Mouse (Mus musculus): ENCODE measurements at regions not wholly inside any gene's neighbourhood (a gene's known extent, or its start where the extent isn't known, plus 50 kb on each side); places are given as distances from the start of the nearest gene placed in this dataset.

DNA sequence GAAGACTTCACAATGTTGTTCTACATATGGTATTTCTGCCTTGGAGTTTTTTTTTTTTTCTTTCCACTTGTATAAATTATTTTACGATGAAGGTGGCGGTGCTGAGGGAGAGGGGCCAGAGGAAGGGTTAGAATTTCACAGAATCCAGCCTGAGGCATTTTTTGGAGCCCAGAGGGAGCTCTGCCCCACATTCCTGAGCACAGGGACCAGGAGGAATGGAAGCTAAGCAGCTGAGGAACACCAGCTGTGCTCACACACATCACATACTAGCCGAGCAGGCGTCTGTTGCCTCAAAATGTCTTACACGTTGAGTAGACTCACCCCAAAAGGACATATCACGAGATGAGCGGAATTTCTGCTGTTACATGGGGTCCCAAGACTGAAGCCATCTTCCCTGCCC is 414.1 kb upstream of the Zmiz1 start:
- TF ChIP-seq POLR2A (IDR thresholded peaks at IDR 0.05; ENCODE audit: insufficient read depth, low read depth, low read length) (no peak), CTCF (IDR thresholded peaks at IDR 0.05; ENCODE audit: insufficient read depth, low read depth, low read length) (no peak)
- 84% methylated on average over 7 of the region's 7 CpGs for WGBS
- peaks cover 11% of the 10 kb centered on the region for H3K4me1 ChIP-seq (ENCODE audit: control insufficient read depth, insufficient read depth, low read length)
- H3K4me3 ChIP-seq (ENCODE audit: insufficient read depth, low read depth, low read length): no peak overlapping the region
- no peak overlapping the region for H3K27ac ChIP-seq (ENCODE audit: insufficient read depth, low read depth, low read length)

DNA sequence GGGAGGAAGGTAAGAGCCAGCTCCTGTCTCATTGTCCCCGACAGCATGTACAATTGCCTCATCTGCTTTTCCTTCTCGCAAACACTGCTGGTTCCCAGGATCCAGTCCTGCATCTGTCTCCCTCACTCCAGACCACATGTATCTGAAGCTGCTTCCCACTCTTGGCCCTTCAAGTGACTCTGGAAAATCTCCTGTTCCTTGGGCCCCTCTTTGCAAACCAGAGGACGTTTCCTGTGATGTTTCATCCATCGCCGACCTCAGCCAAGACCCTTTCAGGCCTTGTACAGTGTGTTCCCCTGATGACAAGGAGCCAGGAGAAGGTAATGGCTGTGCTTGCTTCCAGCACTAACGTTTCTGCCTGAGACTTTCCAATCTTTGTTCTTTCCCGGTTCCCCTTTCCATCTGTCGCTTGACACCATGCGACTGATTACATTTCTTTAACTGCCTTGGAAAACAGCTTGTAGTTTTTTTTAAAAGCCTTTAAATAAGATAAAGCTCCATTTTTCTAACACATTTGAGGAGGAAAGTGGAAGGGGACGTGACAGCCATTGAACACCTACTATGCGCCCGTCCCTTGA is 408.2 kb upstream of the Zmiz1 start:
- TF ChIP-seq CTCF (IDR thresholded peaks at IDR 0.05; ENCODE audit: insufficient read depth, low read depth, low read length) (no peak), POLR2A (IDR thresholded peaks at IDR 0.05; ENCODE audit: insufficient read depth, low read depth, low read length) (no peak)
- Histone ChIP-seq H3K4me3 (ENCODE audit: insufficient read depth, low read depth, low read length) (no peak overlapping the region), H3K4me1 (ENCODE audit: control insufficient read depth, insufficient read depth, low read length) (peaks cover 2% of the 10 kb centered on the region; the same call in 1 of the 2 replicates), H3K27ac (ENCODE audit: insufficient read depth, low read depth, low read length) (no peak overlapping the region)
- 85% methylated on average over 12 of the region's 12 CpGs for WGBS

DNA sequence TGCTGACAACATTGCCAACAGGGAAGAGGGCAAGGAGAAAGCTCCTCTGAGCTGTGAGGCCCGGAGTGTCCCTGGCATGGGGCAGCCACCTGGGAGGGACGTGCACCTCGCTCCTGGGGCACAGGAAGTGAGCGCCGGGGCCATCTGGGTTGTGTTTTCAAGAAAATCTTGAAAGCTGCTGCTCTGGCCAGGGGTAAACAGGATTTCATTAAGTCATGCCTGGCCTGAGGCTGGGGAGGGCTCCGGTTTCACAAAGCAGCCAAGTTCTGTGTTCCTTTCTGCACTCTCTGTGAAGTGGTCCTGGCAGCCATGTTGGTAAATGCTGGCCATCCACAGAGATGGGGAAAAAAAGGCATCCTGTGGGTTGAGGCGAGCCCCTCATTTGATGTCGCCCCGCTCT is 406.8 kb upstream of the Zmiz1 start:
- H3K27ac ChIP-seq (ENCODE audit: insufficient read depth, low read depth, low read length): no peak overlapping the region
- no peak overlapping the region for H3K4me3 ChIP-seq (ENCODE audit: insufficient read depth, low read depth, low read length)
- peaks cover 2% of the 10 kb centered on the region; the same call in 1 of the 2 replicates for H3K4me1 ChIP-seq (ENCODE audit: control insufficient read depth, insufficient read depth, low read length)
- 86% methylated on average over 9 of the region's 9 CpGs for WGBS
- no peak for TF ChIP-seq CTCF (IDR thresholded peaks at IDR 0.05; ENCODE audit: insufficient read depth, low read depth, low read length)
- no peak for TF ChIP-seq POLR2A (IDR thresholded peaks at IDR 0.05; ENCODE audit: insufficient read depth, low read depth, low read length)

DNA sequence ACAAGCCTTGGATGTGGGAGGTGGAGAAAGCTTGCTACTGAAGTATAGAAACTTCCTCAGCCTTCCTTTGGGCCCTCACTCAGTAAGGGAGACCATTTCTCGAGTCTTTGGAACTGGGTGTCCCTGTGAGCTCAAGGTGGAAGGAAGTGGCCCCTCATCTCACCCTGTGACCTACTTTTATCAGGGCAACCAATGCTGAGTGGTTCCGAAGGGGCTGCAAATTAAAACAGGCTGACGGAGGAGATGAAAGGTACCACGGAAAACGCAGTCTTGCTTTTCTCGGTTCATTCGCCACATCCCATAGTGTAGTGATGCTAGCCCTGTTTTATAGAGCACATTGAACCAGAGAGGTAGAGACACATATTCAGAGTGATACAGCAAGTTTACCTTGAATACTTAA is 399.6 kb upstream of the Zmiz1 start:
- Histone ChIP-seq H3K4me3 (ENCODE audit: insufficient read depth, low read depth, low read length) (no peak overlapping the region), H3K27ac (ENCODE audit: insufficient read depth, low read depth, low read length) (no peak overlapping the region), H3K4me1 (ENCODE audit: control insufficient read depth, insufficient read depth, low read length) (no peaks in the 10 kb centered on the region)
- TF ChIP-seq CTCF (IDR thresholded peaks at IDR 0.05; ENCODE audit: insufficient read depth, low read depth, low read length): no peak
- TF ChIP-seq POLR2A (IDR thresholded peaks at IDR 0.05; ENCODE audit: insufficient read depth, low read depth, low read length): no peak
- 93% methylated on average over 7 of the region's 7 CpGs for WGBS

DNA sequence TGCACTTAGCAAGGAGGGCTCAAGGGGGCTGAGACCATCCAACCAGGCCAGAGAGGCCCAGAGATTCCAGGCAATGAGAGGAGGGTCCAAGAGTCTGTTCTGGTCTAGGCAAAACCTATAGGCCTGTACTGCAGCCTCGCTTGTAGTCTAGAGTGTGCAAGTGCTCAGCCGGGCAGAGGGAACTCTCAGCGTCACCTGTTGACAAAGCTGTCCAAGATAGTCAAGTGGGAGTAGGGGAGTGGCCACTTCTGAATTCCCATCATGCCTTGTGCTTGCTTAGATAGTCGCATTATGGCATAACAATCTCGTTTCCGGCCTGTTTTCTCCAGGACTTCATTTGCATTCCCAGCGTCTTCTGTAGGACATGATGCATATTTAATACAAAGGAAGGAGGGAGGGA is 398.7 kb upstream of the Zmiz1 start:
- WGBS: 93% methylated on average over 7 of the region's 7 CpGs
- H3K4me3 ChIP-seq (ENCODE audit: insufficient read depth, low read depth, low read length): no peak overlapping the region
- no peaks in the 10 kb centered on the region for H3K4me1 ChIP-seq (ENCODE audit: control insufficient read depth, insufficient read depth, low read length)
- H3K27ac ChIP-seq (ENCODE audit: insufficient read depth, low read depth, low read length): no peak overlapping the region
- TF ChIP-seq CTCF (IDR thresholded peaks at IDR 0.05; ENCODE audit: insufficient read depth, low read depth, low read length): no peak

DNA sequence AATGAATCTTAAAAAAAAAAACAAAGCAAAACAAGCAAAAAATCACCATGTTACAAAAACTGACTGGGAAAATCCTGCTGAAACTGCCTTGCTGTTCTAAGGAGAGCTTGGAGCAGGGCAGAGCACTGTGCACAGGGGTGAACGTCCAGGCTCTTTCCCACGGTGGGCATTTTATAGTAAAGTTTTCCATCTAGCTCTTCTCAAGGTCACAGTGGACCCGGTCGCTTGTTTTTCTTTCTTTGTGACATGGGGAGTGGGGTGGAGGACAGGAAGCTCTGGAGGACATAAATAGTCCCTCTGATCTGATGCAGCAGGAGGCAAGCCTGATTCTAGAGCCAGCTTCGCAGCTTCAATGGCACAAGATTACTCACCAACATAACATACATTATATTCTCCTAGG is 395.9 kb upstream of the Zmiz1 start:
- Histone ChIP-seq H3K4me3 (ENCODE audit: insufficient read depth, low read depth, low read length) (no peak overlapping the region), H3K4me1 (ENCODE audit: control insufficient read depth, insufficient read depth, low read length) (0 out of 2 replicates have a peak, but pooled peaks cover 2% of the 10 kb centered on the region), H3K27ac (ENCODE audit: insufficient read depth, low read depth, low read length) (no peak overlapping the region)
- WGBS: 82% methylated on average over 5 of the region's 5 CpGs
- TF ChIP-seq POLR2A (IDR thresholded peaks at IDR 0.05; ENCODE audit: insufficient read depth, low read depth, low read length) (no peak), CTCF (IDR thresholded peaks at IDR 0.05; ENCODE audit: insufficient read depth, low read depth, low read length) (no peak)

DNA sequence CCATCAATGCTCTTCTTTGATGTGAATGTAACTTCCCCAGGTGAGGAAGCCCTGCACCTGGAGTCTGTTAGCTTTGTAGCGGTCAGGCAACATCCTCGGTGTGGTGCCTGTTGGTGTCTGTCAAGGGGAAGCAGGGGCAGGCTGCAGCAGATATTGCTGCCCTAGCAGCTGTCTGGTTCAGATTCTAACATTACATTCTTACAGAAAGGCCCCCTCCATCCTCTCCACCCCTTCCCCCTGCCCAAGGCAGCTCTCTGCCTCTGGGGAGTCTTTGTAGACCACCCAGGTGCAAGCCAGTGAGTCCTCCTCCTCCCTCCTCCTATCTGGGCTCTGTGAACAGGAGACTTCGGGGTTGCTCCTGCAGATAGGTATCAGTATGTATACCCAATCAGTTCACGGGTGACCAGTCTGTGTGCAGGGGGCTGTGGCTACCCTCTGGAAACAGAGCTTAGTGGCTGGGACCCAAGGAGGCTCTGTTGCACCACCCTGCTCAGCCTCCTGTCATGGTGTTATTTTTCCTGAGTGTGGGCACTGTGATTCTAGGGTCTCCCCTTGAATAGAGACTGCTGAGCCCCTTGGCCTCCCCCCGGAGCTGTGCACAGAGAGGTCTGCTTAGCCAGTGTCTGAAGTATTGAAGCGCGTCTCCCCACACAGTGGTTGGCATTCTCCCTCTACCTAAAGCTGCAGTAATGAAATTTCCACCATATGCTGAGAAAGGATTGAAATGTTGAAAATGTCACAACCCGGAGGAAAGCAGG is 394.6 kb upstream of the Zmiz1 start:
- 82% methylated on average over 8 of the region's 8 CpGs for WGBS
- no peak overlapping the region for H3K4me3 ChIP-seq (ENCODE audit: insufficient read depth, low read depth, low read length)
- TF ChIP-seq POLR2A (IDR thresholded peaks at IDR 0.05; ENCODE audit: insufficient read depth, low read depth, low read length) (no peak), CTCF (IDR thresholded peaks at IDR 0.05; ENCODE audit: insufficient read depth, low read depth, low read length) (no peak)

DNA sequence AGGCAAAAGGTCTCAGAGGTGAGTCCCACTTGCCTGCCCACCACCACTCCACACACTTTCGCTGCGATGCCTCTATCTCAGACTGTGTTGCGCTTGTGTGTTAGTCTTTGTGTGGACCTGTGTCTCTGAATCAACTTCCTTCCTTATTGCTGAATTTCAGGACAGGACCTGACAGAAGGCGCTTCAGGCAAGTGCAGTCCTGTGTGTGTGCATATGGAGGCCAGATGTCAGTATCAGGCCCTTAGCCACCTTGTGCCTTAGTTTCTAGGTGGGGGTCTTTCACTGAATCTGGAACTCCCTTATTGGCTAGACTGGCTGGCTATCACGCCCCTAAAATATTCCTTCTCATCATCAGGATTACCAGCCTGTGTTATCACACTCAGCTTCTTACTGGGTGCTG is 391.6 kb upstream of the Zmiz1 start:
- H3K4me3 ChIP-seq (ENCODE audit: insufficient read depth, low read depth, low read length): no peak overlapping the region
- 98% methylated on average over 5 of the region's 5 CpGs for WGBS
- H3K27ac ChIP-seq (ENCODE audit: insufficient read depth, low read depth, low read length): no peak overlapping the region
- H3K4me1 ChIP-seq (ENCODE audit: control insufficient read depth, insufficient read depth, low read length): peaks cover 7% of the 10 kb centered on the region; the same call in 1 of the 2 replicates
- TF ChIP-seq POLR2A (IDR thresholded peaks at IDR 0.05; ENCODE audit: insufficient read depth, low read depth, low read length) (no peak), CTCF (IDR thresholded peaks at IDR 0.05; ENCODE audit: insufficient read depth, low read depth, low read length) (no peak)

More for the DNA sequence above, 394.6 kb upstream of the Zmiz1 start:
- Histone ChIP-seq H3K27ac (ENCODE audit: insufficient read depth, low read depth, low read length) (no peak overlapping the region), H3K4me1 (ENCODE audit: control insufficient read depth, insufficient read depth, low read length) (0 out of 2 replicates have a peak, but pooled peaks cover 2% of the 10 kb centered on the region)

DNA sequence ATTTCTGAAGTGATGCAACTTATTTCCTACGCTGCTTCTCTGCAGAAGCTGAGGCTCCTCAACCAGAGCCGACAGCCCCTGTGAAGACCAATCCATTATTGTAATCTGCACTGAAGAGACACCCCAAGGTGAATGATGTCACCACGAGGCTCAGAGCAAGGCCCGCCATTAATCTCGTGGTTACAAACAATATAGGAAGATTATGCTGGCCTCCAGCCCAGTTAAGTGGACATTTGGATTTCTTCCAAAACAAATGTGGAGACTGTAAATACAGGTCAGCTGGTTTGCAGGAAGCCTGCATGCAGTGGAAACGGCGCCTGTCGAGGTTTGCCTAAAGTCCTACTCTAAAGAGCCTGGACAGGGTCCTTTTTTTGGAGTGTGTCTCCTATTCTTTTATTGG is 390.6 kb upstream of the Zmiz1 start:
- Histone ChIP-seq H3K4me1 (ENCODE audit: control insufficient read depth, insufficient read depth, low read length) (peaks cover 7% of the 10 kb centered on the region; the same call in 1 of the 2 replicates), H3K27ac (ENCODE audit: insufficient read depth, low read depth, low read length) (no peak overlapping the region), H3K4me3 (ENCODE audit: insufficient read depth, low read depth, low read length) (no peak overlapping the region)
- 67% methylated on average over 8 of the region's 8 CpGs for WGBS
- TF ChIP-seq CTCF (IDR thresholded peaks at IDR 0.05; ENCODE audit: insufficient read depth, low read depth, low read length) (no peak), POLR2A (IDR thresholded peaks at IDR 0.05; ENCODE audit: insufficient read depth, low read depth, low read length) (no peak)

Data from olfactory bulb, adult 2 months (tissue).